Mouse (Mus musculus): ENCODE measurements around the gene Tmem82.

Gene Tmem82

GRCm38 (mm10) chr4:141605861-141606260, 12.6 kb downstream of the Tmem82 start, which contains the start of gene Fblim1:
Gene Fblim1 (minus strand): TSS chr4:141606096.
- DNase-seq = no peak

DNA sequence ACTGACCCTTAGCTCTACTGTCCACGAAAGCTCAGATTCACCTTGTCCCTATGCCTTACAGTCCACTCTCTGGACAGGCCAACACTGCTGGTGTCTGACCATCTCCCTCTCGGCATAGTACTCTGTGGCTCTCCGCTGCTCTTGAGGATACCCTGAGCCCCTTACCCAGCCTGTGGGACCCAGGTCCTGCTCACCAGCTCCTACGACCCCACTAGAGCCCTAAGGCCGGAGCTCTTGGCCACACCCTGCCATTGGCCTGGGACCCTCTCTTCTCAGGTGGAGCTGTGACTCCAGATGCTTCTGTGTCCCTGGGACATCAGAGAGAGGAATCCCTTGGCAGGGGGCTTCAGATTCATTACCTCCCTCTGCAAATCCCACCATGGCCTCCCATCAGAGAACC, 13.0 kb downstream of the Tmem82 start:
- no peak for DNase-seq

DNA sequence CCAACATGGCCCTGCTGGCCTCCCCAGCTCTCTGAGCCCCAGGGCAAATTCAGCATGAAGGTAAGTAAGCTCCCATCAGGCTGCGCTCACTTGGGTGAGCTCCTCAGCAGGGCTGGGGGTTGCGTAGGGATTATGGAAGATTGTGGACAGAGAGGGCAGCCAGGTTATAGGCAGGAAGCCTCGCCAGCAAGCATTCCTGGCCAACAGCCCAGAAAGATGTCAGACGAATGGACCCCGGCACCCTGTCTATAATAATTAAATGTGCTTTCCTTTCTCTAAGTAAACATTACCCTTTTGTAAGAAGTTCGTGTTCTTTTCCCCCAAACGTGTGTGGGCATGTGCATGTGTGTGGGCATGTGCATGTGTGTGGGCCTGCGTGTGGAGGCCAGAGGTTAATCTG, 13.9 kb downstream of the Tmem82 start:
- DNase-seq = no peak

- DNase-seq = no peak
These were observed 14.5 kb downstream of the Tmem82 start for GRCm38 (mm10) chr4:141603921-141604320.

GRCm38 (mm10) chr4:141602523-141603223, 15.8 kb downstream of the Tmem82 start:
- no peak for DNase-seq

- DNase-seq = no peak
These were observed 17.1 kb downstream of the Tmem82 start for GRCm38 (mm10) chr4:141601148-141601862.

DNA sequence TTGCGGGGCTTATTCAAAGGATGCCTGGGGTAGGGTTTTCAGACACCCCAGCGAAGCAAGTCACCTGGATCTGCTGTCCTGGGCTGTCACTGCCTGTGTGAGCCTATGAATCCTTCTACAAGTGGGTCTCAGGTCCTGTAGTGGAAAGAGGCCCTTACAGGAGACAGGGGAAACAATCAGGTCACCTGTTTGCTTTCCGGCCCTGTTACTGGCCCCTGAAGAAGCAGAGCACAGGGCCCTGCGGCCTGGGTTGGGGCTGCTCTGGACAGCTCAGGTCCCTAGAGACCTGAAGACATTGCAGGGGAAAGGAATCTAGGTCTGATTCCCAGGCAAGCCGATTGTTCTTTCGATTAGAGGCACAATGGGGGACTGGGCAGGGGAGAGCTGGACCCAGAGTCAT, 18.1 kb downstream of the Tmem82 start:
- no peak for DNase-seq

DNA sequence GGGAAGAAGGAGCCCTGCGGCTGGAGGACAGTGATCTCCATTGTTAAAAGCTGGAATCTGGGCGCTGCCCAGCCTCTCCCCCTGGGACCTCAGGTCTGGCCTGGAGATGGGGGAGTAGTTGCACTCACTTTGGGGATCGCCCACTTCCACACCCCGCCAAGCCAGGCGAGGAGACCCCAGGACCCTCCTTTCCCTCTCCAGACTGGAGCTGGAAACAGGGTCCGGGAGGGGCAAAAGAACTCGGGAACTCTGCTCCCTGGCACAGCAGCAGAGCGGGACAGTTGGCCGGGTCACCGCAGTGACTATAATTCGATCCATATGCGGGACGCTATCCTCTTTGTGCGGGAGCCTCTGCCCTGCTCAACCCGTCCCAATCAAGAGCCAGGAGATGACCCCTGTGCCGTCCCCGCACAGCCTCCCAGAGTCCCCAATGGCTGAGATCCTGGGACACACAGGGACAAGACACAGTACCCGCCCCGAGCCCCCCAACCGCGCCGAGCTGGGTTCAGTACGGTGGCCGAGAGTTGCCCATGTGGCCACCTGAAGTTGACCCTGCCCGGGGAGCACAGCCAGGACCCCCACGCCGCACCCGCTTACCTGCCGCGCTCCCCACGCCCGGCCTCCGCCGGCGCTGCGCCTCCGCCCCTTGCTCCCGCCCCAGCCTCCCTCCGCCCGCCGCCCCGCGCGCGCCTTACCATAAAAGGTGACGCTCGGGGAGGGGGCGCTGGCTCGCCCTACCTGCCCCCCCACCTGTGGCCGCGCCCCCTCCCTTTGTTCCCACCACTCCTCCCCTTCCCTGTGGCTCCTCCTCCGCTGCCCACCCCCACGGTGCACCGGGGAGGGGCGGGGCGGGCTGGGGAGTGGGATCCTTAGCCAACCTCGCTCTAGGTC, 18.9 kb downstream of the Tmem82 start:
- DNase-seq = no peak

DNA sequence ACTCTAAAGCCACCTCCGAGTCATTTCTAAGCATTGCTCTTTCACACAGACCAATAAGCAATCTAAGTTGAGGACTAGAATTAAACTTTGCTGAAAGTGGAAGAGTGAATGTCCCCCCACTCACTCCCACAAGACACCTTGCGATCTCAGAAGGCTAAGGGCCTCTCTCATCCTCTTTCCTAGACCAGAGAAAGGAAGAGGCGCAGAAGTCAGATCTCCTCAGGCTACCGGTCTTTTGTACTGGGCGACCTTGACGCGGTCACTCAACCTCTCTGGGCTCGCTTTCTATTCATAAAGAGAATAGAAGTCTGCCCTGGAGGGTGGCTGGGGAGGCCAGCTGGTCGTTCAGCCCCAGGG, 19.6 kb downstream of the Tmem82 start:
- no peak for DNase-seq

- no peak for DNase-seq
These were observed 20.1 kb downstream of the Tmem82 start for GRCm38 (mm10) chr4:141598199-141598893.

DNA sequence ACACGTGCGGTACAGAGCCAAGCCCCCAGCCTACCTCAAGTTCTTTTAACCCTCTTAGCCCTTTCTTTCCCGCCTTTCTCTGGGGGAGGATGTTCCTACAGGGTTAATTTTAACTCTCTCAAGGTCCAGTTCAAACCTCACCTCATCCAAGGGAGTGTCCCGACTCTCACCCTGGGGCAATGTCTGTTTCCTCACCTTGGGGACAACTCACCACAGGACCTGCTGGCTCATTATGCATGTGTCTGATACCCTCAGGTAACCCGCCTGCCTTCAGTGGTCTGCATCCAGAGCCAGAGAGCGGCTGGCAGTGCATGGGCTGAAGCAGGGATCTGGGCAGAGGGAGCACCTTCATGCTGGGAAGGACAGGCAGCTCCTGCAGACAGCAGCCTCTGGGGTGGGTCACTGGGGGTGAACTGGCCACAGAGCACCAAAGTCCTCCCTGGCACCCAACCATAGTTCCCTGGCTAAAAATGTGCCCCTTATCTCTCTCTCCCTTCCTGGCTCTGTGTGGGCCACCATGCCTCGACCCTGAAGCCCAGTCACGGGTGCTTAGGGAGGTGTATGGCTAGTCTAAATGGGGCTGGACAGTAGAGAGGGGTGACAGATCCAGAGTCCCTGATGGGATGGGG, 21.6 kb downstream of the Tmem82 start:
- no peak for DNase-seq

DNA sequence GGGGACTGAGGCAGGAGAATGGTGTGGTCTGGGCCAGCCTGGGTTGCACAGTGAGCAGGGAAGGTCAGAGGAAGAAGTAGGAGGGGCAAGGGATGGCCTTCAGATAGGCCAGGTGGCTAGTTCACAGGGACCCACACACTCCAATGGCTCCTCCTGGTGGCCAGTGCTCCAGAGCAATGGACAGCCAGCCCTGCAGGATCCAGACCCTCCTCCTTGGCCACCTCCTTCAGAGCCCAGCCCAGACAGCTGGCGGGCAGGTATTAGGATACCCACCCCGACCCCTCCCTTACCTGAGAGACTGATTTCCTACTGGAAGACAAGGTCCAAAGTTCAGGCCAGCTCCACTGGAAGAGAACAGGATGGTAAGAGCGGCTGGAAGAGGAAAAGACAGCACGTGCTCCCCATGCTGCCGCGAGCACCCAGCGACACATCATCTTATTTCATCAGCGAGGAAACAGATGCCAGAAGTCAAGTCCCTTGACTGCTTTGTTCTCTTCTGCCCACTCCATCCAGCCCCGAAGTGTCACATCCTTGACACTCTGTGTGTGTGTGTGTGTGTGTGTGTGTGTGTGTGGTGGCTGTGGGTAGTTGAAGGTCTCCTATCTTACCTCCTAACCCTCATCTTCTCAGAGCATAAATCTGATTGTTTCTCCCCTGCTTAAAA, 22.7 kb downstream of the Tmem82 start:
- no peak for DNase-seq

DNA sequence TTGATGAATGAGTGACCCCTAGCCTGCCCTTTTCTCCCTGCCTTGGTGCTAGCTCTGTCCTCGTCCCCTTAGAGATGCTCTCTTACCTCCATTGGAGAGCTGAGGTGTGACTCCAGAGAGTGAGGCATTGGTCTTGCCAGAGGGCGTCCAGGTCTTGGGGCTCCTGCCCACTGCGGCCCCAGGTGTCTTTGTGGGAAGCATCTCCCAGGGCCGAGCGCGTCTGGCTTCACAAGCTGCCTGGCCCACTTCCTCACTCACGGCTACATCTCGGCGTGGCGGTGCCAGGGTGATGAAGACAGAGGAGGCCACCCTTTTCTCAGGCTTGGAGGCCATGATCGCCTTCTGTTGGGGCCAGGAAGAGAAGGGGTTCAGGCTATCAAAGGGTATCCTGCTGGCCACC, 23.3 kb downstream of the Tmem82 start:
- no peak for DNase-seq

DNA sequence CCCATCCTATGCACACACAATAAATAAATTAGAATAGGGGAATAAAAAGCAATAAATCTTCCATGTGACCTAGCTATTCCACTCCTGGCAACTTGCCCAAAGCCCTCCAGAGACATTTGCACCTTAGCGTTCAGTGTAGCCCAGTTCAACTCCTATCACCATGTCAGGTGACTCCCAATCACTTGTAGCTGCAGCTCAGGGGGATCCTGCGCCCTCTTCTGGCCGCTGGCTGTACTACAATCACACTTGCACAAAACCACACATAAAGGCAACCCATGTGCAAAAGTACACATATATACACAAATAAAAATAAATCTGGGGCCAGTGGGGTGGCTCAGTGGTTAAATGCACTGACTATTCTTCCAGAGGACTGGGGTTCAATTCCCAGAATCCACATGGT, 26.9 kb downstream of the Tmem82 start:
- DNase-seq = peak in 1 of 2 experiments; percentile 31

DNA sequence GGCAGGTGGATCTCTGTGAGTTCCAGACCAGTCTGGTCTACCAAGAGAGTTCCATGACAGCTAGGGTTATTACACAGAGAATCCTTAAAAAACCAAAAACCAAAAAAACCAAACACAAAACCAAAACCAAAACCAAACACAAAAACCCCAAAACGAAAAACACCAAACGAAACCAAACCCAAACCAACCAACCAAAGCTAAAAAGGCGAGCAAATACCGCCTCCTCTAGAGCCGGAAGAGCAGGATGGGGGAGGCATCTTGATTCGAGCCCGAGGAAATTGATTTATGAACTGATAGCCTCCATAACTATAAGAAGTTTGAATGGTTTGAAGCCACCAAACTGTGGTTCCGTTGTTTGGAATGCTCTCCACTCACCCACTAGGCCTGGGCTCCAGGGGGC, 34.5 kb downstream of the Tmem82 start:
- DNase-seq = no peak

DNA sequence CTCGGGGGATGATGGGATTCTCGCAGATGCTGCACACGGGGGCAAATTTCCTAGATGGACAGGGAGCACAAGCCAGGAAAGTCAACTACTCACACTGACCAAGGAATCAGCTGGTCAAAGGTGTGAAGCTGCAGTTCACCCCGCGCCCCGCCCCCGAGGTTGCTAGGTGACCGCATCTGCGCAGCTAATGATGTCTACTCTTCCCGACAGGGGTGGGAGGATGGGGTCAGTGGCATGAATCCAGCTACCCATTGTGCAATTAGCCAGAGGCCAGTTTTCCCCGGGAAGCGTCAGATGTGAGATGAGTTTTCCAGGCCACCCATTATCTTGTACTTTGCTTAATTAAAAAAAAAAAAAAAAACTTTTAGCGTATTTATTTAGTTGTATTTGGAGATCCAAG, 37.4 kb downstream of the Tmem82 start:
- no peak for DNase-seq

DNA sequence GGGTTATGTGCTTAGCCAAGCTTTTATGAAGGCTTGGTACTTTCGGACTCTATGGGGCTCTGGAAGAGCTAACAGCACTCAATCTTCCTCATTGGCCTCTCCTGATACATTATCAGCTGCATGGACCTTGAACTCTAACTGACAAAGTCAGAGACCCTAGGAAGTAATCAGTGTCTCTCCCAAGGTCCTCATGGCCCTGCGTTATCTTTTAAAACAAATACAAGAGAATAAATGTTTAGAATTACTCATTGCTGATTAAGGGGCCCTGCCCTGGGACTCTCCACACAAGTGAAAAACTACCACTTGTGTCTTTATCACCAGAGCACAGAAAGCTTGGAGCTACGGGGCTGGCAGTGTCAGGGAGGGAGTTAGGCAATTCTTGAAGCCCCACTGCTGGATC, 39.6 kb downstream of the Tmem82 start:
- no peak for DNase-seq

GRCm38 (mm10) chr4:141576877-141577276, 41.6 kb downstream of the Tmem82 start:
- no peak for DNase-seq

GRCm38 (mm10) chr4:141576404-141576803, 42.0 kb downstream of the Tmem82 start:
- no peak for DNase-seq

DNA sequence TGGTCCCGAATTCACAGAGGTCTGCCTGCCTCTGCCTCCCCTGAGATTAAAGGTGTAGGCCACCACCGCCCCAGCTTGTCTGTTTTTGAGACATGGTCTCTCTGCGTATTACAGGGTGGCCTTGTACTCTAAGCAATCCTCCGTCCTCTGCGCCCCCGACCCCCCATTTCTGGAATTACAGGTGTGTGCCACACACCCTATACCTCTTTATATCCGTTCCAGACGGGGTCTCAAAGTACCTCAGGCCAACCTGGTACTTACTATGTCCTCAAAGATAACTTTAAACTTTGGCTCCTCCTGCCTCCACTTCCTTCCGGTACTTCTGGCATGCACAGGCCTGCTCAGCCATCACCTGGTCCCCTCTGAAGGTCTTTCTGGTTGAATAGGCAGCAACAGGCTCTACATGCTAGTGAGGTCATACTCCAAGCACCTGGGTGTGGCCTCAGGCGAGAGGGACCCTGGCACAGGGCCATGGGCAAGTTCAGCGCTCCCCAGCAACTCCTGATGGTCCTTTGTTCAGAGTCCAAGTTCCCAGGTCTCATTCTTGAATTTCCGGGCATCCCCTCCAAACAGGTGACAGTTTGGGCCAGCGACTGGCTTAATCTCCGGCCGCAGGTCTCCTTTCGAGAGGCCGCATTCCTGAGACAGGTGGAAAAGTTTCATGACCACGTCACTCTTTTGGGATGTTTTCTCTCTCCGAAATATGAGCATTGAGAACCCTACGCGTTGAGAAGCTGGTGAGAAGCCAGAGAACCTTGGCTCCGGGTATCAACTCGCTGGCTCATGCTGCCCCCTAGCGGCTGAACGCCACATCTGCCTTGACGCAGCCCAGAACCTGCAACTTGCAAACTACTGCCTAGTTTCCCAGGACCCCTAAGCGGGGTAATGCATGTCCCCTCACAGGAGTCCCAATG, 43.4 kb downstream of the Tmem82 start:
- peak; percentile 61 to 83 for DNase-seq
